Mouse (Mus musculus) adrenal gland, adult 8-10 months (tissue): ENCODE results near the gene Wdr38. TPM values are rescaled to one million over a fixed set of nuclear protein-coding genes. Genes with fewer than 3 reads are reported as not detected.

Experiments used
- total RNA-seq, 4 experiments: library from RNA; stranded (reverse); gene quantifications; 2 replicates each; pipeline ENCODE4 v1.2.4; 2022

Gene Wdr38
- total RNA-seq, 4 experiments from 2014 or later = 0.38 to 1.3 (median 0.64) TPM

Other genes starting within 250 kb of the Wdr38 start
- gene Nr6a1, start 69.8 kb upstream of the Wdr38 start, total RNA-seq = 10 to 100 TPM in 2 of 4 experiments, 1 to 10 TPM in 2; 6.6 to 15.8 (median 9.7) TPM
- 10 to 100 TPM in 2 of 4 experiments, 1 to 10 TPM in 2; 6.9 to 18.9 (median 12.6) TPM for gene Olfml2a, start 65.5 kb upstream of the Wdr38 start, total RNA-seq
- gene Arpc5l, start 7.9 kb downstream of the Wdr38 start, total RNA-seq = 10 to 100 TPM; 86.2 to 93.4 (median 87.6) TPM
- gene Rpl35, start 8.1 kb downstream of the Wdr38 start, total RNA-seq = 100 to 1,000 TPM; 431 to 487 (median 461) TPM
- 10 to 100 TPM; 20.8 to 38.2 (median 28.3) TPM for gene Golga1, start 68.1 kb downstream of the Wdr38 start, total RNA-seq
- gene Scai, start 193.3 kb downstream of the Wdr38 start, total RNA-seq = 10 to 100 TPM in 2 of 4 experiments, 1 to 10 TPM in 2; 7.0 to 17.9 (median 13.1) TPM
- gene Ppp6c, start 229.0 kb downstream of the Wdr38 start, total RNA-seq = 10 to 100 TPM; 77.8 to 98.3 (median 95.7) TPM